Mouse (Mus musculus): Measurements from ENCODE around the gene Hyal3. TPM values are rescaled to one million over a fixed set of nuclear protein-coding genes. Genes with fewer than 3 reads are reported as not detected.

Hyal3 gene
- total and polyA plus RNA-seq, 2 experiments from 2014 or later: 1.8 to 4.3 TPM

GRCm38 (mm10) chr9:107606591-107606990 lies 26.0 kb downstream of the Hyal3 start:
- no peak for ATAC-seq (ENCODE audit: low FRiP score)

GRCm38 (mm10) chr9:107607036-107607435 lies 26.4 kb downstream of the Hyal3 start:
- 80% methylated on average over 2 of the region's 2 CpGs for WGBS
- H3K36me3 ChIP-seq (ENCODE audit: insufficient read depth, low read length): no peaks in the 10 kb centered on the region
- no peak for TF ChIP-seq CTCF (IDR thresholded peaks at IDR 0.05)
- H3K9me3 ChIP-seq (ENCODE audit: low read length): no peaks in the 10 kb centered on the region
- ATAC-seq (ENCODE audit: low FRiP score): no peak
- peaks cover 8% of the 10 kb centered on the region for H3K4me1 ChIP-seq (ENCODE audit: insufficient read depth, low read length)
- H3K27ac ChIP-seq (ENCODE audit: low read depth, low read length): no peak overlapping the region
- no peaks in the 10 kb centered on the region for H3K27me3 ChIP-seq (ENCODE audit: insufficient read depth, low read length)
- DNase-seq (ENCODE audit: low spot score): no peak
- no peak overlapping the region for H3K9ac ChIP-seq (replicated peaks; ENCODE audit: low read length, poor library complexity, severe bottlenecking)
- no peak overlapping the region for H3K4me2 ChIP-seq (ENCODE audit: low read depth, low read length, poor library complexity, severe bottlenecking)
- H3K4me3 ChIP-seq (ENCODE audit: low read depth, low read length): no peak overlapping the region

More at GRCm38 (mm10) chr9:107606591-107606990, 26.0 kb downstream of the Hyal3 start:
- Histone ChIP-seq H3K4me1 (ENCODE audit: insufficient read depth, low read length) (peaks cover 4% of the 10 kb centered on the region; the same call in 1 of the 2 replicates), H3K36me3 (ENCODE audit: insufficient read depth, low read length) (no peaks in the 10 kb centered on the region), H3K9me3 (ENCODE audit: low read length) (no peaks in the 10 kb centered on the region), H3K27me3 (ENCODE audit: insufficient read depth, low read length) (no peaks in the 10 kb centered on the region), H3K9ac (replicated peaks; ENCODE audit: low read length, poor library complexity, severe bottlenecking) (no peak overlapping the region), H3K27ac (ENCODE audit: low read depth, low read length) (no peak overlapping the region), H3K4me2 (ENCODE audit: low read depth, low read length, poor library complexity, severe bottlenecking) (no peak overlapping the region), H3K4me3 (ENCODE audit: low read depth, low read length) (no peak overlapping the region)
- no peak for TF ChIP-seq CTCF (IDR thresholded peaks at IDR 0.05)
- WGBS: 36% methylated on average over 9 of the region's 9 CpGs
- no peak for DNase-seq (ENCODE audit: low spot score)

- WGBS: 62% methylated on average over 9 of the region's 9 CpGs
- H3K4me2 ChIP-seq (ENCODE audit: low read depth, low read length, poor library complexity, severe bottlenecking): no peak overlapping the region
- TF ChIP-seq CTCF (IDR thresholded peaks at IDR 0.05): no peak
- ATAC-seq (ENCODE audit: low FRiP score) (no peak), DNase-seq (ENCODE audit: low spot score) (no peak)
- no peak overlapping the region for H3K4me3 ChIP-seq (ENCODE audit: low read depth, low read length)
- H3K36me3 ChIP-seq (ENCODE audit: insufficient read depth, low read length): no peaks in the 10 kb centered on the region
- H3K9me3 ChIP-seq (ENCODE audit: low read length): no peaks in the 10 kb centered on the region
- H3K4me1 ChIP-seq (ENCODE audit: insufficient read depth, low read length): peaks cover 9% of the 10 kb centered on the region
- no peak overlapping the region for H3K9ac ChIP-seq (replicated peaks; ENCODE audit: low read length, poor library complexity, severe bottlenecking)
- H3K27me3 ChIP-seq (ENCODE audit: insufficient read depth, low read length): no peaks in the 10 kb centered on the region
- no peak overlapping the region for H3K27ac ChIP-seq (ENCODE audit: low read depth, low read length)
These were observed 27.1 kb downstream of the Hyal3 start for GRCm38 (mm10) chr9:107607653-107608245.

- DNase-seq (ENCODE audit: low spot score): no peak
- ATAC-seq (ENCODE audit: low FRiP score): no peak
These were observed 28.3 kb downstream of the Hyal3 start, which contains the start of gene Sema3b for GRCm38 (mm10) chr9:107608741-107609432. TSS of gene Sema3b (minus strand) at chr9:107609229.

GRCm38 (mm10) chr9:107609433-107609830 lies 28.8 kb downstream of the Hyal3 start:
- ATAC-seq (ENCODE audit: low FRiP score): no peak
- no peak for TF ChIP-seq CTCF (IDR thresholded peaks at IDR 0.05)
- H3K27ac ChIP-seq (ENCODE audit: low read depth, low read length): no peak overlapping the region
- no peaks in the 10 kb centered on the region for H3K27me3 ChIP-seq (ENCODE audit: insufficient read depth, low read length)
- H3K4me2 ChIP-seq (ENCODE audit: low read depth, low read length, poor library complexity, severe bottlenecking): no peak overlapping the region
- 62% methylated on average over 4 of the region's 4 CpGs for WGBS
- H3K9me3 ChIP-seq (ENCODE audit: low read length): no peaks in the 10 kb centered on the region
- peaks cover 4% of the 10 kb centered on the region; the same call in 1 of the 2 replicates for H3K36me3 ChIP-seq (ENCODE audit: insufficient read depth, low read length)
- H3K4me3 ChIP-seq (ENCODE audit: low read depth, low read length): no peak overlapping the region
- H3K9ac ChIP-seq (replicated peaks; ENCODE audit: low read length, poor library complexity, severe bottlenecking): no peak overlapping the region
- H3K4me1 ChIP-seq (ENCODE audit: insufficient read depth, low read length): peaks cover 9% of the 10 kb centered on the region
- no peak for DNase-seq (ENCODE audit: low spot score)

More at GRCm38 (mm10) chr9:107608741-107609432, 28.3 kb downstream of the Hyal3 start, which contains the start of gene Sema3b:
- H3K27me3 ChIP-seq (ENCODE audit: insufficient read depth, low read length): no peaks in the 10 kb centered on the region
- H3K9ac ChIP-seq (replicated peaks; ENCODE audit: low read length, poor library complexity, severe bottlenecking): no peak within 1 kb of the TSS
- WGBS: 47% methylated on average over 12 of the region's 12 CpGs
- no peaks in the 10 kb centered on the region for H3K9me3 ChIP-seq (ENCODE audit: low read length)
- peaks cover 9% of the 10 kb centered on the region for H3K4me1 ChIP-seq (ENCODE audit: insufficient read depth, low read length)
- no peak for TF ChIP-seq CTCF (IDR thresholded peaks at IDR 0.05)
- H3K36me3 ChIP-seq (ENCODE audit: insufficient read depth, low read length): no peaks in the 10 kb centered on the region
- H3K27ac ChIP-seq (ENCODE audit: low read depth, low read length): no peak within 1 kb of the TSS
- H3K4me2 ChIP-seq (ENCODE audit: low read depth, low read length, poor library complexity, severe bottlenecking): no peak within 1 kb of the TSS
- H3K4me3 ChIP-seq (ENCODE audit: low read depth, low read length): no peak within 1 kb of the TSS

Data from midbrain, postnatal 0 days (tissue).